Mouse (Mus musculus): ENCODE data around the gene Usp40.

GRCm38 (mm10) chr1:87910428-87910827, 97.9 kb downstream of the Usp40 start:
- TF ChIP-seq USF1 (IDR thresholded peaks at IDR 0.05; ENCODE audit: low read depth) (no peak), POLR2A (IDR thresholded peaks at IDR 0.05; ENCODE audit: insufficient read length, low read depth) (no peak), MAX (IDR thresholded peaks at IDR 0.05; ENCODE audit: low read depth) (no peak), MYOD1 (IDR thresholded peaks at IDR 0.05; ENCODE audit: control insufficient read depth in 1 of 3, insufficient read length in 2 of 3, low read depth in 2 of 3) (no peak), MYOG (IDR thresholded peaks at IDR 0.05; ENCODE audit: control insufficient read depth in 1 of 3, insufficient read depth in 1 of 3, insufficient read length in 2 of 3, low read depth in 2 of 3) (no peak), CEBPB (IDR thresholded peaks at IDR 0.05; ENCODE audit: insufficient read depth, poor library complexity, severe bottlenecking) (no peak)
